Mouse (Mus musculus) heart, adult 2 months (tissue): ENCODE data around the gene Slc39a9.

Experiments
- EP300 ChIP-seq: fragments of 200-500 bp; IDR thresholded peaks from 2 replicates; pipeline ENCODE4 v1.6.1; 2011; ENCODE audit warnings: low read depth, low read length, control low read depth; ENCODE audit not compliant: insufficient read depth
- POLR2A ChIP-seq: fragments of 200-500 bp; IDR thresholded peaks from 2 replicates; pipeline ENCODE4 v1.6.1; 2011; ENCODE audit warnings: mild to moderate bottlenecking, low read depth, low read length, control low read depth; ENCODE audit not compliant: insufficient read depth

DNA sequence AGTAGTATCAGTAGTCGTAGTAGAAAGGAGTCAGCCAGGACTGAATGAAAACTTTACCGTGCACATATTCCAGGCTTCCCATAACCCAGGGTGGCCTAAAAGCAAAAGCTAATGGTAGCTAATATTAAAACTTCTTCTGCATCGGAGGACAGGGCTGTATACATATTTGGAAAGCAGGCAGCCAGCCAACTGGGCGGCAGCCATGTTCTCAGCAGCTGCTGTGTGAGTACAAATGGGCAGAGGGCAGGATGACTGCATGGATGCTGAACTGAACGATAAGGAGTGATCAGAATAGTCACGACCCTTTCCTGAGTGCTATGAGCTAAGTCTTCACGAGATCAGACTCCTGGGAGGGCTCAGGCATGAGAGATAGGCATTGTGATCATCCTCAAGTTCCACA is 57.6 kb downstream of the Slc39a9 start:
- TF ChIP-seq EP300 (no peak), POLR2A (no peak)
